Mouse (Mus musculus) CH12.LX (cell line): ENCODE measurements at regions not wholly inside any gene's neighbourhood (a gene's known extent, or its start where the extent isn't known, plus 50 kb on each side); places are given as distances from the start of the nearest gene placed in this dataset.

Experiments
- DNase-seq: peaks from one replicate; pipeline ENCODE4 v3.0.0-alpha.2; 2013; ENCODE audit errors: extremely low read depth
- H3K27ac ChIP-seq: 2 replicates; pipeline ENCODE4 v1.5.1; 2012; ENCODE audit warnings: low read depth, mild to moderate bottlenecking, control low read depth, moderate library complexity; ENCODE audit not compliant: insufficient read depth
- H3K27me3 ChIP-seq: replicated peaks from 2 replicates; pipeline ENCODE3; 2012; ENCODE audit warnings: inconsistent platforms
- H3K36me3 ChIP-seq, 2 experiments: replicated peaks in 1 of 2; 2 replicates each; pipeline versions ENCODE3 to v1.6.1; 2012; ENCODE audit warnings: inconsistent platforms in 1 of 2, low read length in 1 of 2, mild to moderate bottlenecking in 1 of 2, mixed read lengths in 1 of 2, moderate library complexity in 1 of 2; ENCODE audit not compliant: control insufficient read depth in 1 of 2, insufficient read depth in 1 of 2
- H3K4me1 ChIP-seq, 2 experiments: 2 replicates each; pipeline ENCODE4 v1.6.1; 2012; ENCODE audit warnings: inconsistent platforms in 1 of 2, moderate library complexity in 1 of 2; ENCODE audit not compliant: insufficient read depth in 2 of 2, control insufficient read depth in 1 of 2
- H3K4me2 ChIP-seq: 2 replicates; pipeline ENCODE4 v1.6.1; 2012; ENCODE audit warnings: low read depth, mild to moderate bottlenecking, control low read depth; ENCODE audit not compliant: poor library complexity, insufficient read depth, severe bottlenecking
- H3K4me3 ChIP-seq, 3 experiments: fragments of 150-350 bp in 1 of 3; sonication (generic) in 1 of 3; replicated peaks in 1 of 3; 2 replicates each; pipeline versions ENCODE3 to v1.5.1; 2011 to 2012; ENCODE audit warnings: low read depth in 2 of 3, low read length in 2 of 3, mild to moderate bottlenecking in 2 of 3, moderate library complexity in 2 of 3, control low read depth in 1 of 3, improper control_type of control experiment in 1 of 3, inconsistent platforms in 1 of 3, mixed read lengths in 1 of 3; ENCODE audit not compliant: poor library complexity in 1 of 3
- H3K79me2 ChIP-seq: replicated peaks from 2 replicates; pipeline ENCODE4 v1.6.1; 2012; ENCODE audit warnings: mild to moderate bottlenecking, moderate library complexity; ENCODE audit not compliant: control insufficient read depth, poor library complexity, insufficient read depth, severe bottlenecking; ENCODE audit errors: extremely low read depth
- H3K9ac ChIP-seq: 2 replicates; pipeline ENCODE4 v1.6.1; 2012; ENCODE audit warnings: low read depth, mild to moderate bottlenecking, control low read depth, moderate library complexity; ENCODE audit not compliant: insufficient read depth
- H3K9me3 ChIP-seq: replicated peaks from 2 replicates; pipeline ENCODE3; 2012; ENCODE audit warnings: low read length, inconsistent platforms, mixed read lengths
- BHLHE40 ChIP-seq: IDR thresholded peaks from 2 replicates; pipeline ENCODE4 v1.6.1; 2011; ENCODE audit warnings: mild to moderate bottlenecking, low read depth, low read length, improper control_type of control experiment
- CHD1 ChIP-seq: IDR thresholded peaks from 2 replicates; pipeline ENCODE4 v1.6.1; 2012; ENCODE audit warnings: low read depth, low read length, improper control_type of control experiment, inconsistent platforms
- EP300 ChIP-seq: IDR thresholded peaks from 2 replicates; pipeline ENCODE4 v1.6.1; 2011; ENCODE audit warnings: low read length, improper control_type of control experiment
- ETS1 ChIP-seq: conservative IDR thresholded peaks from 2 replicates; pipeline ENCODE4 v1.6.1; 2012; ENCODE audit warnings: low read depth, mild to moderate bottlenecking, inconsistent platforms, low read length, improper control_type of control experiment, moderate library complexity
- HCFC1 ChIP-seq: IDR thresholded peaks from 2 replicates; pipeline ENCODE4 v1.6.1; 2012; ENCODE audit warnings: low read depth, mild to moderate bottlenecking, inconsistent platforms, low read length, improper control_type of control experiment
- IRF4 ChIP-seq: IDR thresholded peaks from 2 replicates; pipeline ENCODE4 v1.6.1; 2014; ENCODE audit warnings: low read depth, mild to moderate bottlenecking, inconsistent platforms, low read length, improper control_type of control experiment
- JUN ChIP-seq: IDR thresholded peaks from 2 replicates; pipeline ENCODE4 v1.6.1; 2011; ENCODE audit warnings: low read depth, mild to moderate bottlenecking, low read length, improper control_type of control experiment, moderate library complexity; ENCODE audit not compliant: insufficient read depth
- JUND ChIP-seq: conservative IDR thresholded peaks from 2 replicates; pipeline ENCODE4 v1.6.1; 2011; ENCODE audit warnings: low read depth, low read length, improper control_type of control experiment
- KAT2A ChIP-seq: IDR thresholded peaks from 2 replicates; pipeline ENCODE4 v1.6.1; 2012; ENCODE audit warnings: low read length, improper control_type of control experiment, inconsistent platforms; ENCODE audit not compliant: insufficient replicate concordance
- MYC ChIP-seq: IDR thresholded peaks from 2 replicates; pipeline ENCODE4 v1.6.1; 2011; ENCODE audit warnings: low read depth, mild to moderate bottlenecking, improper control_type of control experiment, low read length
- POLR2AphosphoS2 ChIP-seq: IDR thresholded peaks from 2 replicates; pipeline ENCODE4 v1.6.1; 2011; ENCODE audit warnings: low read depth, low read length, improper control_type of control experiment
- RCOR1 ChIP-seq: conservative IDR thresholded peaks from 2 replicates; pipeline ENCODE4 v1.6.1; 2012; ENCODE audit warnings: low read depth, mild to moderate bottlenecking, inconsistent platforms, low read length, improper control_type of control experiment
- SIN3A ChIP-seq: IDR thresholded peaks from 2 replicates; pipeline ENCODE4 v1.6.1; 2012; ENCODE audit warnings: low read length, improper control_type of control experiment, inconsistent platforms
- TBP ChIP-seq: conservative IDR thresholded peaks from 2 replicates; pipeline ENCODE4 v1.6.1; 2011; ENCODE audit warnings: low read depth, low read length, improper control_type of control experiment
- UBTF ChIP-seq: IDR thresholded peaks from 2 replicates; pipeline ENCODE4 v1.6.1; 2012; ENCODE audit warnings: low read depth, mild to moderate bottlenecking, inconsistent platforms, low read length, improper control_type of control experiment, moderate library complexity
- USF1 ChIP-seq: IDR thresholded peaks from 2 replicates; pipeline ENCODE4 v1.6.1; 2014; ENCODE audit warnings: low read depth, mild to moderate bottlenecking, inconsistent platforms, low read length, improper control_type of control experiment
- USF2 ChIP-seq: conservative IDR thresholded peaks from 2 replicates; pipeline ENCODE4 v1.6.1; 2011; ENCODE audit warnings: low read depth, low read length, improper control_type of control experiment
- ZMIZ1 ChIP-seq: IDR thresholded peaks from 2 replicates; pipeline ENCODE4 v1.6.1; 2012; ENCODE audit warnings: low read depth, mild to moderate bottlenecking, inconsistent platforms, low read length, improper control_type of control experiment
- dilution Hi-C: fragments of 300-500 bp; cut with MboI; formaldehyde crosslinking; loops from 2 replicates; pipeline ENCODE4 v1.14.3; 2020; ENCODE audit warnings: low sequenced_read_pairs; ENCODE audit not compliant: extremely low pct_unique_long_range_greater_than_20kb, extremely low pct_ligation_motif_present
- in situ Hi-C: fragments of 300-500 bp; cut with MboI; formaldehyde crosslinking; loops from 3 replicates; pipeline ENCODE4 v1.14.3; 2019; ENCODE audit warnings: low sequenced_read_pairs, low pct_ligation_motif_present, low pct_unique_long_range_greater_than_20kb, mixed read lengths

GRCm38 (mm10) chr9:85483248-85483647, 156.1 kb upstream of the Tent5a start:
- no peaks in the 10 kb centered on the region for H3K9me3 ChIP-seq
- H3K27me3 ChIP-seq, result no peaks in the 10 kb centered on the region
- TF ChIP-seq TBP (no peak), KAT2A (no peak), RCOR1 (no peak), USF2 (no peak), USF1 (no peak), EP300 (no peak), POLR2AphosphoS2 (no peak)
- H3K9ac ChIP-seq, result no peak overlapping the region
- H3K79me2 ChIP-seq, result no peaks in the 10 kb centered on the region
- H3K4me3 ChIP-seq, result no peak overlapping the region
- dilution Hi-C loops, result no loop called here
- no peak overlapping the region for H3K4me2 ChIP-seq
- in situ Hi-C loops, result no loop called here
- H3K4me1 ChIP-seq, result peaks cover 2 to 6% of the 10 kb centered on the region in 2 experiments; a peak in 2 of 4 replicates
- H3K27ac ChIP-seq, result no peak overlapping the region
- no peak for DNase-seq
- H3K36me3 ChIP-seq, result no peaks in the 10 kb centered on the region

DNA sequence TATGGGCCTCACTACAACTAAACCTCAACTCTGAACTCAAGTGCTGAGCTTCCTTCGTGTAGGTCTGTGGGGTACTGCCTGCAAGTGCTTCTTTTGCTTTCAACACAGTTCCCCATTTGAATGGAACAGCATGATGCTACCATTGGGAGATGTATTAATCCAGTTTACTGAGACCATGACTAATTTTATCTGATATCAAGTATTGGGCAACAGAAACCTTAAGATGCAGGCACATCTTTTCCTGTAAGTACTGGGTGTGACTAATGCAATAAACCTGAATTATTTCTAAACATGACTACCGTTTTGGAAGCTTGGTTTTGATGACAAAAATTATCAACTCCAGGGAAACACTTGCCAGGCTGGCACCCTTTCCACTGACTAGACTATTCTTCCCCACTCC, 153.4 kb upstream of the Tent5a start:
- in situ Hi-C loops (no loop called here), dilution Hi-C loops (no loop called here)
- DNase-seq, result no peak
- H3K27ac ChIP-seq, result no peak overlapping the region
- TF ChIP-seq KAT2A (no peak), JUN (no peak), IRF4 (no peak), POLR2AphosphoS2 (no peak), USF2 (no peak), MYC (no peak), SIN3A (no peak), CHD1 (no peak), ZMIZ1 (no peak), USF1 (no peak), TBP (no peak), UBTF (no peak), JUND (no peak), BHLHE40 (no peak), RCOR1 (no peak), EP300 (no peak), HCFC1 (no peak), ETS1 (no peak)
- H3K4me3 ChIP-seq, result no peak overlapping the region
- no peaks in the 10 kb centered on the region for H3K9me3 ChIP-seq
- no peak overlapping the region for H3K4me2 ChIP-seq
- H3K36me3 ChIP-seq, result no peaks in the 10 kb centered on the region
- H3K79me2 ChIP-seq, result no peaks in the 10 kb centered on the region
- H3K9ac ChIP-seq, result no peak overlapping the region
- H3K4me1 ChIP-seq, result peaks cover 2 to 3% of the 10 kb centered on the region in 2 experiments; a peak in 2 of 4 replicates
- no peaks in the 10 kb centered on the region for H3K27me3 ChIP-seq
